Mouse (Mus musculus): ENCODE measurements around the gene Gm28845. TPM values are rescaled to one million over a fixed set of nuclear protein-coding genes. Genes with fewer than 3 reads are reported as not detected.

Gene Gm28845
- polyA plus RNA-seq, 1 experiment: not detected

- no peak within 1 kb of the TSS for H3K4me3 ChIP-seq
- H3ac ChIP-seq (ENCODE audit: control insufficient read depth, insufficient read length): no peak within 1 kb of the TSS
- H3K27me3 ChIP-seq (ENCODE audit: control insufficient read depth, insufficient read depth, insufficient read length): no peaks in the 10 kb centered on the region
- no peaks in the 10 kb centered on the region for H3K36me3 ChIP-seq (ENCODE audit: control insufficient read depth, insufficient read depth)
- H3K4me2 ChIP-seq (ENCODE audit: low read depth): no peak within 1 kb of the TSS
- H3K79me2 ChIP-seq (ENCODE audit: control insufficient read depth, insufficient read depth): no peaks in the 10 kb centered on the region
- no peak for TF ChIP-seq POLR2A (IDR thresholded peaks at IDR 0.05; ENCODE audit: insufficient read length, low read depth)
- no peak for TF ChIP-seq USF1 (IDR thresholded peaks at IDR 0.05; ENCODE audit: low read depth)
- TF ChIP-seq MYOD1 (IDR thresholded peaks at IDR 0.05; ENCODE audit: control insufficient read depth in 1 of 3, insufficient read length in 2 of 3, low read depth in 2 of 3): no peak
- TF ChIP-seq TCF12 (IDR thresholded peaks at IDR 0.05; ENCODE audit: insufficient read depth, poor library complexity, severe bottlenecking): no peak
- TF ChIP-seq MAX (IDR thresholded peaks at IDR 0.05; ENCODE audit: low read depth): no peak
- TF ChIP-seq TCF3 (IDR thresholded peaks at IDR 0.05; ENCODE audit: insufficient read length, low read depth): no peak
- no peak for TF ChIP-seq CEBPB (IDR thresholded peaks at IDR 0.05; ENCODE audit: insufficient read depth, poor library complexity, severe bottlenecking)
- no peak for TF ChIP-seq MYOG (IDR thresholded peaks at IDR 0.05; ENCODE audit: control insufficient read depth in 1 of 3, insufficient read depth in 1 of 3, insufficient read length in 2 of 3, low read depth in 2 of 3)
- TF ChIP-seq SRF (IDR thresholded peaks at IDR 0.05; ENCODE audit: control insufficient read depth, insufficient read length, low read depth): no peak
- no peak for TF ChIP-seq E2F4 (IDR thresholded peaks at IDR 0.05; ENCODE audit: insufficient read depth)
- no peak for TF ChIP-seq REST (IDR thresholded peaks at IDR 0.05; ENCODE audit: insufficient read depth, insufficient read length)
- TF ChIP-seq POLR2AphosphoS2 (IDR thresholded peaks at IDR 0.05; ENCODE audit: insufficient read length, low read depth): no peak
Observed at GRCm38 (mm10) chr1:65082188-65082587, 37.2 kb downstream of the Gm28845 start, which contains the start of gene Crygb. Gene Crygb (minus strand): TSS chr1:65082288.

GRCm38 (mm10) chr1:65075607-65076006, 43.8 kb downstream of the Gm28845 start:
- Histone ChIP-seq H3ac (ENCODE audit: control insufficient read depth, insufficient read length) (no peak overlapping the region), H3K4me3 (no peak overlapping the region)
- no peak for TF ChIP-seq SRF (IDR thresholded peaks at IDR 0.05; ENCODE audit: control insufficient read depth, insufficient read length, low read depth)
- TF ChIP-seq E2F4 (IDR thresholded peaks at IDR 0.05; ENCODE audit: insufficient read depth): no peak
- TF ChIP-seq TCF12 (IDR thresholded peaks at IDR 0.05; ENCODE audit: insufficient read depth, poor library complexity, severe bottlenecking): no peak

GRCm38 (mm10) chr1:65073589-65073988, 45.8 kb downstream of the Gm28845 start, which contains the start of gene Crygc:
Gene Crygc (minus strand): TSS chr1:65073689.
- no peak for TF ChIP-seq MYOD1 (IDR thresholded peaks at IDR 0.05; ENCODE audit: control insufficient read depth in 1 of 3, insufficient read length in 2 of 3, low read depth in 2 of 3)
- TF ChIP-seq MYOG (IDR thresholded peaks at IDR 0.05; ENCODE audit: control insufficient read depth in 1 of 3, insufficient read depth in 1 of 3, insufficient read length in 2 of 3, low read depth in 2 of 3): no peak
- TF ChIP-seq CEBPB (IDR thresholded peaks at IDR 0.05; ENCODE audit: insufficient read depth, poor library complexity, severe bottlenecking): no peak
- TF ChIP-seq POLR2AphosphoS2 (IDR thresholded peaks at IDR 0.05; ENCODE audit: insufficient read length, low read depth): no peak
- no peak for TF ChIP-seq E2F4 (IDR thresholded peaks at IDR 0.05; ENCODE audit: insufficient read depth)
- TF ChIP-seq POLR2A (IDR thresholded peaks at IDR 0.05; ENCODE audit: insufficient read length, low read depth): no peak
- no peak for TF ChIP-seq SRF (IDR thresholded peaks at IDR 0.05; ENCODE audit: control insufficient read depth, insufficient read length, low read depth)
- no peak for TF ChIP-seq TCF3 (IDR thresholded peaks at IDR 0.05; ENCODE audit: insufficient read length, low read depth)
- no peak for TF ChIP-seq TCF12 (IDR thresholded peaks at IDR 0.05; ENCODE audit: insufficient read depth, poor library complexity, severe bottlenecking)
- no peak for TF ChIP-seq REST (IDR thresholded peaks at IDR 0.05; ENCODE audit: insufficient read depth, insufficient read length)
- no peak for TF ChIP-seq MAX (IDR thresholded peaks at IDR 0.05; ENCODE audit: low read depth)
- TF ChIP-seq USF1 (IDR thresholded peaks at IDR 0.05; ENCODE audit: low read depth): no peak
- Histone ChIP-seq H3K79me2 (ENCODE audit: control insufficient read depth, insufficient read depth) (no peaks in the 10 kb centered on the region), H3K36me3 (ENCODE audit: control insufficient read depth, insufficient read depth) (no peaks in the 10 kb centered on the region), H3K4me2 (ENCODE audit: low read depth) (no peak within 1 kb of the TSS), H3K27me3 (ENCODE audit: control insufficient read depth, insufficient read depth, insufficient read length) (no peaks in the 10 kb centered on the region), H3K4me3 (no peak within 1 kb of the TSS), H3ac (ENCODE audit: control insufficient read depth, insufficient read length) (no peak within 1 kb of the TSS)

More at GRCm38 (mm10) chr1:65075607-65076006, 43.8 kb downstream of the Gm28845 start:
- H3K79me2 ChIP-seq (ENCODE audit: control insufficient read depth, insufficient read depth): no peaks in the 10 kb centered on the region
- H3K4me2 ChIP-seq (ENCODE audit: low read depth): no peak overlapping the region
- no peaks in the 10 kb centered on the region for H3K27me3 ChIP-seq (ENCODE audit: control insufficient read depth, insufficient read depth, insufficient read length)
- H3K36me3 ChIP-seq (ENCODE audit: control insufficient read depth, insufficient read depth): no peaks in the 10 kb centered on the region

GRCm38 (mm10) chr1:65067842-65068241, 51.5 kb downstream of the Gm28845 start:
- Histone ChIP-seq H3ac (ENCODE audit: control insufficient read depth, insufficient read length) (no peak overlapping the region), H3K36me3 (ENCODE audit: control insufficient read depth, insufficient read depth) (no peaks in the 10 kb centered on the region), H3K79me2 (ENCODE audit: control insufficient read depth, insufficient read depth) (no peaks in the 10 kb centered on the region), H3K4me2 (ENCODE audit: low read depth) (no peak overlapping the region), H3K4me3 (no peak overlapping the region), H3K27me3 (ENCODE audit: control insufficient read depth, insufficient read depth, insufficient read length) (no peaks in the 10 kb centered on the region)
- TF ChIP-seq MYOG (IDR thresholded peaks at IDR 0.05; ENCODE audit: control insufficient read depth in 1 of 3, insufficient read depth in 1 of 3, insufficient read length in 2 of 3, low read depth in 2 of 3) (no peak), TCF3 (IDR thresholded peaks at IDR 0.05; ENCODE audit: insufficient read length, low read depth) (no peak), USF1 (IDR thresholded peaks at IDR 0.05; ENCODE audit: low read depth) (no peak), MAX (IDR thresholded peaks at IDR 0.05; ENCODE audit: low read depth) (no peak), REST (IDR thresholded peaks at IDR 0.05; ENCODE audit: insufficient read depth, insufficient read length) (no peak), SRF (IDR thresholded peaks at IDR 0.05; ENCODE audit: control insufficient read depth, insufficient read length, low read depth) (no peak), E2F4 (IDR thresholded peaks at IDR 0.05; ENCODE audit: insufficient read depth) (no peak), POLR2AphosphoS2 (IDR thresholded peaks at IDR 0.05; ENCODE audit: insufficient read length, low read depth) (no peak), TCF12 (IDR thresholded peaks at IDR 0.05; ENCODE audit: insufficient read depth, poor library complexity, severe bottlenecking) (no peak), CEBPB (IDR thresholded peaks at IDR 0.05; ENCODE audit: insufficient read depth, poor library complexity, severe bottlenecking) (no peak), MYOD1 (IDR thresholded peaks at IDR 0.05; ENCODE audit: control insufficient read depth in 1 of 3, insufficient read length in 2 of 3, low read depth in 2 of 3) (no peak), POLR2A (IDR thresholded peaks at IDR 0.05; ENCODE audit: insufficient read length, low read depth) (no peak)

- Histone ChIP-seq H3K79me2 (ENCODE audit: control insufficient read depth, insufficient read depth) (no peaks in the 10 kb centered on the region), H3K4me3 (no peak overlapping the region), H3K27me3 (ENCODE audit: control insufficient read depth, insufficient read depth, insufficient read length) (no peaks in the 10 kb centered on the region), H3ac (ENCODE audit: control insufficient read depth, insufficient read length) (no peak overlapping the region), H3K4me2 (ENCODE audit: low read depth) (no peak overlapping the region), H3K36me3 (ENCODE audit: control insufficient read depth, insufficient read depth) (no peaks in the 10 kb centered on the region)
- no peak for TF ChIP-seq SRF (IDR thresholded peaks at IDR 0.05; ENCODE audit: control insufficient read depth, insufficient read length, low read depth)
- no peak for TF ChIP-seq TCF3 (IDR thresholded peaks at IDR 0.05; ENCODE audit: insufficient read length, low read depth)
- TF ChIP-seq MYOD1 (IDR thresholded peaks at IDR 0.05; ENCODE audit: control insufficient read depth in 1 of 3, insufficient read length in 2 of 3, low read depth in 2 of 3): no peak
- TF ChIP-seq USF1 (IDR thresholded peaks at IDR 0.05; ENCODE audit: low read depth): no peak
- no peak for TF ChIP-seq MYOG (IDR thresholded peaks at IDR 0.05; ENCODE audit: control insufficient read depth in 1 of 3, insufficient read depth in 1 of 3, insufficient read length in 2 of 3, low read depth in 2 of 3)
- no peak for TF ChIP-seq REST (IDR thresholded peaks at IDR 0.05; ENCODE audit: insufficient read depth, insufficient read length)
- TF ChIP-seq MAX (IDR thresholded peaks at IDR 0.05; ENCODE audit: low read depth): no peak
- no peak for TF ChIP-seq CEBPB (IDR thresholded peaks at IDR 0.05; ENCODE audit: insufficient read depth, poor library complexity, severe bottlenecking)
- no peak for TF ChIP-seq POLR2AphosphoS2 (IDR thresholded peaks at IDR 0.05; ENCODE audit: insufficient read length, low read depth)
Observed at GRCm38 (mm10) chr1:65064201-65064600, 55.2 kb downstream of the Gm28845 start.
